Mouse (Mus musculus) hindbrain, embryonic 15.5 days (tissue): Measurements from ENCODE around the gene Amn. TPM values are rescaled to one million over a fixed set of nuclear protein-coding genes. Genes with fewer than 3 reads are reported as not detected.
A peak's percentile ranks its signal among the peaks of the same experiment; 100 is the strongest.

Source experiments
- ATAC-seq: fragments of 200-750 bp; cut with Nextera tagmentation; 2 replicates; pipeline ENCODE4 v1.8.0; 2017; ENCODE audit warnings: low read depth, moderate number of reproducible peaks, moderate TSS enrichment; ENCODE audit not compliant: low FRiP score
- H3K27ac ChIP-seq: fragments of 300-500 bp; sonication (generic); replicated peaks from 2 replicates; pipeline ENCODE4 v1.5.1; 2015; ENCODE audit warnings: mild to moderate bottlenecking, inconsistent platforms
- H3K27me3 ChIP-seq: fragments of 300-500 bp; sonication (generic); 2 replicates; pipeline ENCODE4 v1.6.1; 2015; ENCODE audit warnings: control low read depth, inconsistent platforms
- H3K36me3 ChIP-seq: fragments of 300-500 bp; sonication (generic); 2 replicates; pipeline ENCODE4 v1.6.1; 2015; ENCODE audit warnings: control low read depth, inconsistent platforms
- H3K4me1 ChIP-seq: fragments of 300-500 bp; sonication (generic); replicated peaks from 2 replicates; pipeline ENCODE4 v1.6.1; 2015; ENCODE audit warnings: control low read depth, inconsistent platforms
- H3K4me2 ChIP-seq: fragments of 300-500 bp; sonication (generic); 2 replicates; pipeline ENCODE4 v1.6.1; 2015; ENCODE audit warnings: moderate library complexity, mild to moderate bottlenecking, inconsistent platforms
- H3K4me3 ChIP-seq: fragments of 300-500 bp; sonication (generic); 2 replicates; pipeline ENCODE4 v1.5.1; 2015; ENCODE audit warnings: mild to moderate bottlenecking, inconsistent platforms
- H3K9ac ChIP-seq: fragments of 300-500 bp; sonication (generic); 2 replicates; pipeline ENCODE4 v1.6.1; 2015; ENCODE audit warnings: inconsistent platforms
- H3K9me3 ChIP-seq: fragments of 300-500 bp; sonication (generic); 2 replicates; pipeline ENCODE4 v1.6.1; 2016; ENCODE audit warnings: control low read depth, inconsistent platforms
- WGBS: fragments of 180-500 bp; shearing (Covaris S2); methylation state at CpG from one replicate; pipeline ENCODE4 v1.1.7; 2015; 5-methylcytosine and 5-hydroxymethylcytosine counted together
- polyA plus RNA-seq: library from polyadenylated mRNA; unstranded; fragments of >200 nt; fragmentation: Nextera tagmentation; extraction: Ambion mirVana; gene quantifications from 2 replicates; pipeline ENCODE4 v1.2.1, GENCODE M21; 2015

The Amn gene
- polyA plus RNA-seq, 1 experiment from 2014 or later: 32.0 TPM

DNA sequence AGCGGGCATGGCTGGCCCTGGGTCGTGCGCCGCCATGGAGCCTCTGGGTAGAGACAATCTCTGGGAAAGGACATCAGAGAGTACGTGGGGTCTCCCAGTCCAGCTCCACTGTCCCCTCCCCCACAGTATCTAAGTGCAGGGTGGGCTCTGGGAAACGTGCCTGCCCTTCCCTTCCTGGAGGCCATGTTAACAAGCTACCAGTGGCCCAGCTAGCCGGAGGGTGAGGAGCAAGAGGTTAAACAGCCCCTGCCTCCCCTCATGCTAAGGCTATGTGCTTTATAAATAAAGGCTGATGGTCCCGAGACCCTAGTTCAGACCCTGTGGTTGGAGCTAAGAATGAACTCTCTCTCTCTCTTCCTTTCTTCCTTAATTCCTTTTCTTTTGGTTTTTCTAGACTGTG lies 1.1 kb downstream of the Amn start:
- Histone ChIP-seq H3K4me3 (no peak overlapping the region), H3K9me3 (no peaks in the 10 kb centered on the region), H3K27me3 (peaks cover 77% of the 10 kb centered on the region), H3K36me3 (no peaks in the 10 kb centered on the region), H3K4me1 (peaks cover 22% of the 10 kb centered on the region), H3K27ac (no peak overlapping the region), H3K4me2 (no peak overlapping the region), H3K9ac (no peak overlapping the region)
- 22% methylated on average over 8 of the region's 8 CpGs for WGBS
- no peak for ATAC-seq

DNA sequence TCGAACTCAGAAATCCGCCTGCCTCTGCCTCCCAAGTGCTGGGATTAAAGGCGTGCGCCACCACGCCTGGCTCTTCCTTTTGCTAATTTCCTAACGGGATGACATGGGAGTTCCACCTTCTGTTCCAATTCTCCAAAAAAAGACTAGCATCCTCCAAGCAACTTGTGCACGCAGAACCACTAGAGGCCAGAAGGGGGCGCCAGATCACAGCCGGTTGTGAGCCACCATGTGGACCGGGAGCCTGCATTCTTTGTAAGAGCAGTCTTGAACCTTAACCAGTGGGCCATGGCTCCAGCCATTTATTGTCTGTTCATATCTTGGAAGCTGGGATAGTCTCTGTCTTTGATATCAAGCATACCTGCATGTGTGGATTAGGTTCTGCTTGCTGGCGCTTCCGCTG lies 1.5 kb downstream of the Amn start:
- no peaks in the 10 kb centered on the region for H3K36me3 ChIP-seq
- H3K4me2 ChIP-seq: no peak overlapping the region
- peaks cover 78% of the 10 kb centered on the region for H3K27me3 ChIP-seq
- no peak for ATAC-seq
- H3K9me3 ChIP-seq: no peaks in the 10 kb centered on the region
- 21% methylated on average over 12 of the region's 12 CpGs for WGBS
- no peak overlapping the region for H3K27ac ChIP-seq
- no peak overlapping the region for H3K4me3 ChIP-seq
- no peak overlapping the region for H3K9ac ChIP-seq
- peaks cover 22% of the 10 kb centered on the region for H3K4me1 ChIP-seq

GRCm38 (mm10) chr12:111274006-111274405 lies 3.1 kb downstream of the Amn start:
- Histone ChIP-seq H3K9me3 (no peaks in the 10 kb centered on the region), H3K4me3 (peak overlapping the region; percentile 49), H3K27ac (no peak overlapping the region), H3K36me3 (no peaks in the 10 kb centered on the region), H3K4me1 (peaks cover 22% of the 10 kb centered on the region), H3K9ac (peak overlapping the region; percentile 39), H3K27me3 (peaks cover 78% of the 10 kb centered on the region), H3K4me2 (peak overlapping the region; percentile 87)
- ATAC-seq: 0 out of 2 replicates have a peak, but pooled peaks have one; percentile 9
- 3% methylated on average over 28 of the region's 28 CpGs for WGBS

- peak overlapping the region; percentile 87 for H3K4me2 ChIP-seq
- WGBS: 1% methylated on average over 74 of the region's 80 CpGs
- H3K36me3 ChIP-seq: no peaks in the 10 kb centered on the region
- peaks cover 74% of the 10 kb centered on the region for H3K27me3 ChIP-seq
- no peak overlapping the region for H3K27ac ChIP-seq
- H3K4me3 ChIP-seq: peak overlapping the region; percentile 49
- H3K9ac ChIP-seq: peak overlapping the region; percentile 39
- H3K4me1 ChIP-seq: peaks cover 22% of the 10 kb centered on the region
- peak; percentile 16; the same call in 1 of the 2 replicates for ATAC-seq
- H3K9me3 ChIP-seq: no peaks in the 10 kb centered on the region
Observed at GRCm38 (mm10) chr12:111274447-111275149, 3.7 kb downstream of the Amn start.

GRCm38 (mm10) chr12:111275150-111275841 lies 4.4 kb downstream of the Amn start:
- H3K27me3 ChIP-seq: peaks cover 67% of the 10 kb centered on the region
- no peaks in the 10 kb centered on the region for H3K9me3 ChIP-seq
- H3K27ac ChIP-seq: no peak overlapping the region
- H3K4me1 ChIP-seq: peaks cover 22% of the 10 kb centered on the region
- H3K36me3 ChIP-seq: no peaks in the 10 kb centered on the region
- peak overlapping the region; percentile 87 for H3K4me2 ChIP-seq
- 3% methylated on average over 58 of the region's 58 CpGs for WGBS
- peak overlapping the region; percentile 49 for H3K4me3 ChIP-seq
- ATAC-seq: no peak
- H3K9ac ChIP-seq: peak overlapping the region; percentile 39

DNA sequence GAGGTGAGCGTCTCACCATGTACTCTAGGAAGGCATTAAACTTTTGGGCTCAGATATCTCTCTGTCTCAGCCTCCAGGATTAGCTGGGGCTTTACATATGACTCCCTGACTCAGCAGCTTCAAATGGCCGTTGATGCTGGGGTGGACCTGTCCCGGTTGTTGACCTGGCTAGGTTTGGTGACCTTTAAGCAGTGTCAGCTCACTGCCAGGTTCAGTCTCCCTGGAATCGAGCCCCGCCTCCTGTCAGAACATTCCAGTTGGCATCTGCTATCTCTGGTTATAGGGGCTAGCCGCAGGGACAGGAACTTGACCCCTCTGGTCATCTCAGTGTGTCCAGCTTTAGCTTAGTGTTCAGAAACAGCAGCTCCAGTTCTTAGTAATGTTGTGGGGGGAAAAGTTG lies 5.5 kb downstream of the Amn start:
- Histone ChIP-seq H3K4me1 (peaks cover 22% of the 10 kb centered on the region), H3K36me3 (no peaks in the 10 kb centered on the region), H3K4me3 (no peak overlapping the region), H3K27me3 (peaks cover 56% of the 10 kb centered on the region), H3K27ac (no peak overlapping the region), H3K9ac (no peak overlapping the region), H3K9me3 (no peaks in the 10 kb centered on the region), H3K4me2 (no peak overlapping the region)
- no peak for ATAC-seq
- WGBS: 60% methylated on average over 6 of the region's 6 CpGs

- Histone ChIP-seq H3K27me3 (no peaks in the 10 kb centered on the region), H3K36me3 (no peaks in the 10 kb centered on the region), H3K4me1 (peaks cover 13% of the 10 kb centered on the region; the same call in 1 of the 2 replicates), H3K9ac (no peak overlapping the region), H3K27ac (no peak overlapping the region), H3K9me3 (no peaks in the 10 kb centered on the region), H3K4me3 (no peak overlapping the region), H3K4me2 (no peak overlapping the region)
- ATAC-seq: no peak
- WGBS: 78% methylated on average over 4 of the region's 4 CpGs
Observed at GRCm38 (mm10) chr12:111283573-111283972, 12.7 kb downstream of the Amn start.

DNA sequence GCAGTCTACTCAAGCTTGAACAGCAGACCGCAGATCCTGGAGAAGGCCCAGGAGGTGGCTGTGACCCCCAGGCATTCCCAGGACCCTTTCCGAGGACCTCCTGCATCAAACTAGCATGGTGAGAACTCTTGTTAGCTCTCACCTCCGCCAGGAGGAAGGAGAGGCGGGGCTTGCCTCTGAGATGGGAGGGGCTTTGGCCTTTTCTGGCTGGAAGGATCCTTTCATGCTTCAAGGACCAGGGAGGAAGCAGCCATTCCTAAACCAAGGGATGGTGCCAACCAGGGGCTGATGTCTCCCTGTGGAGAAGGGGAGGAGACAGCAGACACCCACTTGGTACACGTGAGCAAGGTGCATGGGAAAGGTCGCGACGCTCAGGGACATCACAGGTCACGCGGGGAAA lies 13.6 kb downstream of the Amn start:
- ATAC-seq: peak; percentile 18; the same call in 1 of the 2 replicates
- H3K4me3 ChIP-seq: no peak overlapping the region
- no peaks in the 10 kb centered on the region for H3K36me3 ChIP-seq
- peak overlapping the region; percentile 39 for H3K4me2 ChIP-seq
- H3K9ac ChIP-seq: no peak overlapping the region
- 35% methylated on average over 10 of the region's 10 CpGs for WGBS
- peaks cover 13% of the 10 kb centered on the region; the same call in 1 of the 2 replicates for H3K4me1 ChIP-seq
- no peak overlapping the region for H3K27ac ChIP-seq
- no peaks in the 10 kb centered on the region for H3K27me3 ChIP-seq
- H3K9me3 ChIP-seq: no peaks in the 10 kb centered on the region

DNA sequence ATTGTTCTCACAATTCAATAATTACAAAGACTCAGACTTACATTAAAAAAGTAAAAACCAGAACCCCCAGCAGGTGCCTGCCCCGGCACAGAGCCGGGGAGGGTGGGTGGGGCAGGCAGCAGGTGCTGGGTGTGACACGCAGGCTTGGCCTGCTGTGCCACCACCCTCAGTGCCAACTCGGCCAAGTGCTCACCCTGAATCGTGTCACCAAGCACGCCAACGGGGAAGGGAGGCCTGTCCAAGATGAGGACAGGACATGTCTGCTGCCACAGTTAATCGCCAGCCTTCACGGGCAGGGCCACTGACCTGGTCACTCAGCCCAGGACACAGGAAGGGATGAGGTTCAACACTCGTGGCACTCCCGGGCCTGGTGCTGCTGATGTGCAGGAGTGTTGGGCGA lies 22.1 kb downstream of the Amn start:
- 93% methylated on average over 12 of the region's 12 CpGs for WGBS
- Histone ChIP-seq H3K4me2 (no peak overlapping the region), H3K27ac (no peak overlapping the region), H3K27me3 (no peaks in the 10 kb centered on the region), H3K9me3 (no peaks in the 10 kb centered on the region), H3K36me3 (peaks cover 58% of the 10 kb centered on the region), H3K4me3 (no peak overlapping the region), H3K9ac (no peak overlapping the region), H3K4me1 (no peaks in the 10 kb centered on the region)
- no peak for ATAC-seq

GRCm38 (mm10) chr12:111301322-111302017 lies 30.6 kb downstream of the Amn start:
- Histone ChIP-seq H3K27me3 (no peaks in the 10 kb centered on the region), H3K4me3 (no peak overlapping the region), H3K4me2 (no peak overlapping the region), H3K9me3 (no peaks in the 10 kb centered on the region), H3K4me1 (no peaks in the 10 kb centered on the region), H3K9ac (no peak overlapping the region), H3K36me3 (peaks cover 93% of the 10 kb centered on the region), H3K27ac (no peak overlapping the region)
- no peak for ATAC-seq
- WGBS: 95% methylated on average over 27 of the region's 27 CpGs

- no peak overlapping the region for H3K4me2 ChIP-seq
- WGBS: 97% methylated on average over 14 of the region's 14 CpGs
- ATAC-seq: no peak
- H3K4me3 ChIP-seq: no peak overlapping the region
- no peaks in the 10 kb centered on the region for H3K4me1 ChIP-seq
- H3K27me3 ChIP-seq: no peaks in the 10 kb centered on the region
- no peak overlapping the region for H3K9ac ChIP-seq
- no peak overlapping the region for H3K27ac ChIP-seq
- peaks cover 93% of the 10 kb centered on the region for H3K36me3 ChIP-seq
- H3K9me3 ChIP-seq: no peaks in the 10 kb centered on the region
Observed at GRCm38 (mm10) chr12:111302018-111302345, 31.1 kb downstream of the Amn start.

DNA sequence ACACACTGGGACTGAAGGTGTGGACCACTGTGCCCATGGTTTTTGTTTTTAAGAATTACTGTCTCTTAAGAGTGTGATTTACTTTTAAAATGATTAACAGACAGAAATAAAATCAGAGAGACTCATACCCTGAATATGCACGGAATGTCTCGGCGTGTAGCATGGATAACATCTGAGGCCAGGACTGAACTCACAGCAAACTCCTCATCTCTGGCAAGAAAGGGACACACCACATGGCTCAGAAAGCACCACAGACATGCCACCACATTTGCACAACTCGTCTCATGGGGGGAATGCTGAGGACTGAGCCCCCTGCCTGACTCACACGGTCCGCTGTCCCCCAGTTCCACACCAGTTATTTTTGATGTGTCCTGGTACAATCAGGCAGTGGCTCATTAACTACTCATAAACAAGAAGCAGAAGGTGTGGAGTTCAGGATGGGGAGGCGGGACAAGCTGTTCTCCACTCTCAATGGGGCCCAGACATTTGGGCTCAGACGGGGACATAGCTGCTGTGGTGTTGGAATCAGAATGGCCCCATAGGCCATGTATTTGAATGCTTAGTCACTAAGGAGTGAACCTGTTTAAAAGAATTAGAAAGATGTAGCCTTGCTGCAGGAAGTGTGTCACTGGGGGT lies 32.9 kb downstream of the Amn start:
- Histone ChIP-seq H3K9me3 (no peaks in the 10 kb centered on the region), H3K36me3 (peaks cover 89% of the 10 kb centered on the region), H3K4me3 (no peak overlapping the region), H3K27me3 (no peaks in the 10 kb centered on the region), H3K9ac (no peak overlapping the region), H3K4me1 (no peaks in the 10 kb centered on the region), H3K27ac (no peak overlapping the region), H3K4me2 (no peak overlapping the region)
- ATAC-seq: no peak
- WGBS: 94% methylated on average over 8 of the region's 8 CpGs
